Mouse (Mus musculus): ENCODE results near the gene Ppp3r1.

Gene Ppp3r1

GRCm38 (mm10) chr11:17158858-17159737 lies at the start of gene Ppp3r1:
Ppp3r1 (plus strand) TSS chr11:17159263.
- peak; percentile 97 to 99 for DNase-seq

GRCm38 (mm10) chr11:17112419-17113090 lies 46.5 kb upstream of the Ppp3r1 start:
- DNase-seq = no peak

- DNase-seq = no peak
Measured at GRCm38 (mm10) chr11:17126418-17126817, 32.6 kb upstream of the Ppp3r1 start.

GRCm38 (mm10) chr11:17135638-17136037 lies 23.4 kb upstream of the Ppp3r1 start:
- DNase-seq = no peak

GRCm38 (mm10) chr11:17138306-17139033 lies 20.6 kb upstream of the Ppp3r1 start:
- no peak for DNase-seq

- peak; percentile 48 to 66 for DNase-seq
Measured at GRCm38 (mm10) chr11:17159738-17160241, 727 bp downstream of the Ppp3r1 start.

GRCm38 (mm10) chr11:17160242-17160641 lies 1.2 kb downstream of the Ppp3r1 start:
- peak; percentile 63 to 81 for DNase-seq

GRCm38 (mm10) chr11:17163956-17164355 lies 4.9 kb downstream of the Ppp3r1 start:
- no peak for DNase-seq

GRCm38 (mm10) chr11:17166627-17167026 lies 7.6 kb downstream of the Ppp3r1 start:
- no peak for DNase-seq

- no peak for DNase-seq
Measured at GRCm38 (mm10) chr11:17169262-17169661, 10.2 kb downstream of the Ppp3r1 start.

- DNase-seq = no peak
Measured at GRCm38 (mm10) chr11:17170938-17171729, 12.1 kb downstream of the Ppp3r1 start.

- no peak for DNase-seq
Measured at GRCm38 (mm10) chr11:17172300-17172699, 13.2 kb downstream of the Ppp3r1 start.

GRCm38 (mm10) chr11:17176638-17177037 lies 17.6 kb downstream of the Ppp3r1 start:
- DNase-seq = no peak

GRCm38 (mm10) chr11:17180753-17181152 lies 21.7 kb downstream of the Ppp3r1 start:
- DNase-seq = no peak

- DNase-seq = no peak
Measured at GRCm38 (mm10) chr11:17181807-17182206, 22.7 kb downstream of the Ppp3r1 start, which contains the start of gene Wdr92. Wdr92 (plus strand) TSS chr11:17182107.

- no peak for DNase-seq
Measured at GRCm38 (mm10) chr11:17183165-17183564, 24.1 kb downstream of the Ppp3r1 start.

- DNase-seq = no peak
Measured at GRCm38 (mm10) chr11:17187649-17188048, 28.6 kb downstream of the Ppp3r1 start.

GRCm38 (mm10) chr11:17188786-17189185 lies 29.7 kb downstream of the Ppp3r1 start:
- no peak for DNase-seq

- DNase-seq = no peak
Measured at GRCm38 (mm10) chr11:17192151-17192844, 33.2 kb downstream of the Ppp3r1 start.

- DNase-seq = no peak
Measured at GRCm38 (mm10) chr11:17199170-17199569, 40.1 kb downstream of the Ppp3r1 start.

GRCm38 (mm10) chr11:17199840-17200501 lies 40.9 kb downstream of the Ppp3r1 start:
- DNase-seq = no peak

Data from cerebellum, adult 18-20 months (tissue).